Mouse (Mus musculus): ENCODE measurements at regions not wholly inside any gene's neighbourhood (a gene's known extent, or its start where the extent isn't known, plus 50 kb on each side); places are given as distances from the start of the nearest gene placed in this dataset.
A peak's percentile ranks its signal among the peaks of the same experiment; 100 is the strongest.

GRCm38 (mm10) chrX:58093245-58093644 is 70.7 kb downstream of the Zic3 start:
- DNase-seq (ENCODE audit: low spot score in 2 of 2): no peak

- no peak for DNase-seq (ENCODE audit: low spot score in 2 of 2)
Measured at GRCm38 (mm10) chrX:58117761-58118426, 95.4 kb downstream of the Zic3 start.

- DNase-seq (ENCODE audit: low spot score in 2 of 2): peak in 1 of 2 experiments; percentile 44
Measured at GRCm38 (mm10) chrX:58155371-58156124, 133.0 kb downstream of the Zic3 start.

DNA sequence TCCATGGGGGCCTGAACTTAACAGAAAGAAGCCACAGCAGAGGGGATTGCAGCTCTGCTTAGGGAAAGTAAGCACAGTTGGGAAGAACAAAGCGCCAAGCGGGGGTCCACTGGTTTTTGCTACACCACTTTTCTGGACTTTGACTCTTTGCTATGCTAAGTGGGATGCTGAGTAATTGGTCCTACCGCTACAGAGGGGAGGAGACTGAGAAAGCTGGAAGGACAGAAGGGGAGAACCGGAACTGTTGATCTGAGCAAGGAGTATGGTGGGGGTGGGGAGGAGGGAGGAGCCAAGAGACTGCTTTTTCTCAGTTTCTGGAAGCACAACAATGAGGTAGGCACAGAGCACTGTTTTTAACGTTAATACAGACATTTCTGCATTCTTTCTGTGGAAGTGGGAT is 134.9 kb downstream of the Zic3 start:
- no peak for DNase-seq (ENCODE audit: low spot score in 2 of 2)

- DNase-seq (ENCODE audit: low spot score in 2 of 2): no peak
Measured at GRCm38 (mm10) chrX:58166184-58166904, 143.8 kb downstream of the Zic3 start.

- DNase-seq (ENCODE audit: low spot score in 2 of 2): no peak
Measured at GRCm38 (mm10) chrX:58174326-58174725, 151.8 kb downstream of the Zic3 start.

Data from layer of hippocampus, postnatal 14 days (tissue).